Mouse (Mus musculus) hindbrain, embryonic 13.5 days (tissue): Measurements from ENCODE around the gene Dtl. TPM values are rescaled to one million over a fixed set of nuclear protein-coding genes. Genes with fewer than 3 reads are reported as not detected.

Experiments
- ATAC-seq: fragments of 200-750 bp; cut with Nextera tagmentation; 2 replicates; pipeline ENCODE4 v1.8.0; 2017; ENCODE audit warnings: moderate TSS enrichment; ENCODE audit not compliant: low FRiP score
- H3K27ac ChIP-seq: fragments of 300-500 bp; sonication (generic); 2 replicates; pipeline ENCODE4 v1.5.1; 2015; ENCODE audit warnings: inconsistent platforms, mild to moderate bottlenecking, moderate library complexity
- H3K27me3 ChIP-seq: fragments of 300-500 bp; sonication (generic); 2 replicates; pipeline ENCODE4 v1.6.1; 2015; ENCODE audit warnings: mild to moderate bottlenecking, inconsistent platforms
- H3K36me3 ChIP-seq: fragments of 300-500 bp; sonication (generic); 2 replicates; pipeline ENCODE4 v1.6.1; 2015; ENCODE audit warnings: mild to moderate bottlenecking, inconsistent platforms
- H3K4me1 ChIP-seq: fragments of 300-500 bp; sonication (generic); replicated peaks from 2 replicates; pipeline ENCODE4 v1.6.1; 2015; ENCODE audit warnings: inconsistent platforms
- H3K4me2 ChIP-seq: fragments of 300-500 bp; sonication (generic); 2 replicates; pipeline ENCODE4 v1.6.1; 2015; ENCODE audit warnings: inconsistent platforms, mild to moderate bottlenecking, moderate library complexity
- H3K4me3 ChIP-seq: fragments of 300-500 bp; sonication (generic); 2 replicates; pipeline ENCODE4 v1.5.1; 2015; ENCODE audit warnings: mild to moderate bottlenecking, inconsistent platforms
- H3K9ac ChIP-seq: fragments of 300-500 bp; sonication (generic); 2 replicates; pipeline ENCODE4 v1.6.1; 2015; ENCODE audit warnings: mild to moderate bottlenecking, inconsistent platforms
- H3K9me3 ChIP-seq: fragments of 300-500 bp; sonication (generic); 2 replicates; pipeline ENCODE4 v1.6.1; 2016; ENCODE audit warnings: inconsistent platforms
- WGBS: fragments of 180-500 bp; shearing (Covaris S2); methylation state at CpG from one replicate; pipeline ENCODE4 v1.1.7; 2015; 5-methylcytosine and 5-hydroxymethylcytosine counted together
- polyA plus RNA-seq: library from polyadenylated mRNA; unstranded; fragments of >200 nt; fragmentation: Nextera tagmentation; extraction: Ambion mirVana; gene quantifications from 2 replicates; pipeline ENCODE4 v1.2.1, GENCODE M21; 2015

Dtl gene
- polyA plus RNA-seq, 1 experiment from 2014 or later: 11.4 TPM

GRCm38 (mm10) chr1:191609051-191609450 is 33.7 kb upstream of the Dtl start:
- Histone ChIP-seq H3K4me1 (no peaks in the 10 kb centered on the region), H3K4me2 (no peak overlapping the region), H3K4me3 (no peak overlapping the region), H3K27ac (no peak overlapping the region), H3K9ac (no peak overlapping the region), H3K9me3 (no peaks in the 10 kb centered on the region), H3K27me3 (no peaks in the 10 kb centered on the region), H3K36me3 (peaks cover 90% of the 10 kb centered on the region)
- ATAC-seq: no peak
- 96% methylated on average over 6 of the region's 6 CpGs for WGBS

- H3K9me3 ChIP-seq: no peaks in the 10 kb centered on the region
- H3K27me3 ChIP-seq: no peaks in the 10 kb centered on the region
- 79% methylated on average over 3 of the region's 3 CpGs for WGBS
- no peak overlapping the region for H3K9ac ChIP-seq
- H3K27ac ChIP-seq: no peak overlapping the region
- no peak overlapping the region for H3K4me2 ChIP-seq
- H3K4me1 ChIP-seq: no peaks in the 10 kb centered on the region
- no peak for ATAC-seq
- H3K4me3 ChIP-seq: no peak overlapping the region
- peaks cover 72% of the 10 kb centered on the region for H3K36me3 ChIP-seq
These were observed 29.3 kb upstream of the Dtl start for GRCm38 (mm10) chr1:191604690-191605089.

GRCm38 (mm10) chr1:191599210-191599609 is 23.9 kb upstream of the Dtl start:
- H3K4me2 ChIP-seq: no peak overlapping the region
- no peak overlapping the region for H3K27ac ChIP-seq
- H3K4me1 ChIP-seq: no peaks in the 10 kb centered on the region
- no peak overlapping the region for H3K4me3 ChIP-seq
- no peak overlapping the region for H3K9ac ChIP-seq
- no peaks in the 10 kb centered on the region for H3K27me3 ChIP-seq
- 90% methylated on average over 5 of the region's 5 CpGs for WGBS
- H3K36me3 ChIP-seq: peaks cover 62% of the 10 kb centered on the region
- H3K9me3 ChIP-seq: no peaks in the 10 kb centered on the region
- no peak for ATAC-seq

GRCm38 (mm10) chr1:191596076-191596475 is 20.7 kb upstream of the Dtl start:
- WGBS: 94% methylated on average over 8 of the region's 8 CpGs
- Histone ChIP-seq H3K36me3 (peaks cover 65% of the 10 kb centered on the region), H3K4me3 (no peak overlapping the region), H3K27ac (no peak overlapping the region), H3K4me2 (no peak overlapping the region), H3K9me3 (no peaks in the 10 kb centered on the region), H3K27me3 (no peaks in the 10 kb centered on the region), H3K9ac (no peak overlapping the region), H3K4me1 (no peaks in the 10 kb centered on the region)
- no peak for ATAC-seq

GRCm38 (mm10) chr1:191592016-191592720 is 16.8 kb upstream of the Dtl start:
- H3K27me3 ChIP-seq: no peaks in the 10 kb centered on the region
- no peak overlapping the region for H3K4me3 ChIP-seq
- H3K9me3 ChIP-seq: no peaks in the 10 kb centered on the region
- no peaks in the 10 kb centered on the region for H3K4me1 ChIP-seq
- ATAC-seq: no peak
- 91% methylated on average over 12 of the region's 12 CpGs for WGBS
- no peak overlapping the region for H3K27ac ChIP-seq
- no peak overlapping the region for H3K9ac ChIP-seq
- no peak overlapping the region for H3K4me2 ChIP-seq
- peaks cover 70% of the 10 kb centered on the region for H3K36me3 ChIP-seq

- no peak overlapping the region for H3K27ac ChIP-seq
- H3K27me3 ChIP-seq: no peaks in the 10 kb centered on the region
- H3K36me3 ChIP-seq: peaks cover 76% of the 10 kb centered on the region
- H3K9ac ChIP-seq: no peak overlapping the region
- no peak overlapping the region for H3K4me3 ChIP-seq
- no peak overlapping the region for H3K4me2 ChIP-seq
- no peaks in the 10 kb centered on the region for H3K4me1 ChIP-seq
- WGBS: 96% methylated on average over 2 of the region's 2 CpGs
- H3K9me3 ChIP-seq: no peaks in the 10 kb centered on the region
- ATAC-seq: no peak
These were observed 13.4 kb upstream of the Dtl start for GRCm38 (mm10) chr1:191588749-191589148.

- H3K27me3 ChIP-seq: no peaks in the 10 kb centered on the region
- no peak overlapping the region for H3K4me3 ChIP-seq
- H3K9ac ChIP-seq: no peak overlapping the region
- H3K9me3 ChIP-seq: no peaks in the 10 kb centered on the region
- no peak overlapping the region for H3K27ac ChIP-seq
- H3K4me1 ChIP-seq: no peaks in the 10 kb centered on the region
- peaks cover 83% of the 10 kb centered on the region for H3K36me3 ChIP-seq
- H3K4me2 ChIP-seq: no peak overlapping the region
- ATAC-seq: no peak
- WGBS: 95% methylated on average over 3 of the region's 3 CpGs
These were observed 11.7 kb upstream of the Dtl start for GRCm38 (mm10) chr1:191587062-191587461.

- WGBS: 89% methylated on average over 2 of the region's 2 CpGs
- no peak for ATAC-seq
These were observed 10.4 kb upstream of the Dtl start for GRCm38 (mm10) chr1:191585704-191586103.

GRCm38 (mm10) chr1:191584483-191584882 is 9.1 kb upstream of the Dtl start:
- Histone ChIP-seq H3K4me1 (no peaks in the 10 kb centered on the region), H3K4me2 (no peak overlapping the region), H3K27me3 (no peaks in the 10 kb centered on the region), H3K9me3 (no peaks in the 10 kb centered on the region), H3K36me3 (peaks cover 65% of the 10 kb centered on the region), H3K9ac (no peak overlapping the region), H3K4me3 (no peak overlapping the region), H3K27ac (no peak overlapping the region)
- 90% methylated on average over 4 of the region's 4 CpGs for WGBS
- no peak for ATAC-seq

More at GRCm38 (mm10) chr1:191585704-191586103, 10.4 kb upstream of the Dtl start:
- Histone ChIP-seq H3K4me3 (no peak overlapping the region), H3K36me3 (peaks cover 72% of the 10 kb centered on the region), H3K27ac (no peak overlapping the region), H3K9me3 (no peaks in the 10 kb centered on the region), H3K4me1 (no peaks in the 10 kb centered on the region), H3K9ac (no peak overlapping the region), H3K4me2 (no peak overlapping the region), H3K27me3 (no peaks in the 10 kb centered on the region)

GRCm38 (mm10) chr1:191583836-191584235 is 8.5 kb upstream of the Dtl start:
- peaks cover 62% of the 10 kb centered on the region for H3K36me3 ChIP-seq

GRCm38 (mm10) chr1:191581641-191582040 is 6.3 kb upstream of the Dtl start:
- H3K9me3 ChIP-seq: no peaks in the 10 kb centered on the region
- no peak overlapping the region for H3K9ac ChIP-seq
- peaks cover 41% of the 10 kb centered on the region for H3K36me3 ChIP-seq
- no peak overlapping the region for H3K27ac ChIP-seq
- no peak overlapping the region for H3K4me2 ChIP-seq
- no peaks in the 10 kb centered on the region for H3K27me3 ChIP-seq
- WGBS: 96% methylated on average over 4 of the region's 4 CpGs
- peaks cover 16% of the 10 kb centered on the region for H3K4me1 ChIP-seq
- H3K4me3 ChIP-seq: no peak overlapping the region
- no peak for ATAC-seq

More at GRCm38 (mm10) chr1:191583836-191584235, 8.5 kb upstream of the Dtl start:
- no peak overlapping the region for H3K9ac ChIP-seq
- no peaks in the 10 kb centered on the region for H3K9me3 ChIP-seq
- WGBS: 96% methylated on average over 4 of the region's 4 CpGs
- H3K4me2 ChIP-seq: no peak overlapping the region
- no peak overlapping the region for H3K27ac ChIP-seq
- no peak overlapping the region for H3K4me3 ChIP-seq
- H3K4me1 ChIP-seq: no peaks in the 10 kb centered on the region
- H3K27me3 ChIP-seq: no peaks in the 10 kb centered on the region
- no peak for ATAC-seq

GRCm38 (mm10) chr1:191579524-191579923 is 4.2 kb upstream of the Dtl start:
- Histone ChIP-seq H3K9me3 (no peaks in the 10 kb centered on the region), H3K4me2 (no peak overlapping the region), H3K4me1 (peaks cover 26% of the 10 kb centered on the region), H3K4me3 (no peak overlapping the region), H3K9ac (no peak overlapping the region), H3K27me3 (no peaks in the 10 kb centered on the region), H3K36me3 (peaks cover 27% of the 10 kb centered on the region), H3K27ac (no peak overlapping the region)
- WGBS: 94% methylated on average over 3 of the region's 3 CpGs
- ATAC-seq: no peak

- Histone ChIP-seq H3K36me3 (peaks cover 4% of the 10 kb centered on the region), H3K4me3 (peak overlapping the region; percentile 70), H3K9ac (peak overlapping the region; percentile 77), H3K27ac (peak overlapping the region; percentile 52), H3K27me3 (no peaks in the 10 kb centered on the region), H3K9me3 (no peaks in the 10 kb centered on the region), H3K4me2 (peak overlapping the region; percentile 94), H3K4me1 (peaks cover 33% of the 10 kb centered on the region)
- WGBS: 0% methylated on average over 52 of the region's 52 CpGs
- peak; percentile 18; the same call in 1 of the 2 replicates for ATAC-seq
These were observed 380 bp downstream of the Dtl start for GRCm38 (mm10) chr1:191574871-191575457.
